Mouse (Mus musculus) kidney, adult 2 months (tissue): ENCODE measurements at regions not wholly inside any gene's neighbourhood (a gene's known extent, or its start where the extent isn't known, plus 50 kb on each side); places are given as distances from the start of the nearest gene placed in this dataset.

ENCODE experiments used
- DNase-seq: peaks from one replicate; pipeline ENCODE4 v3.0.0; 2021
- H3K27ac ChIP-seq: fragments of 200-500 bp; 2 replicates; pipeline ENCODE4 v1.5.1; 2012; ENCODE audit warnings: low read depth, low read length, control low read depth, inconsistent platforms; ENCODE audit not compliant: insufficient read depth
- H3K27me3 ChIP-seq: fragments of 200-500 bp; replicated peaks from 2 replicates; pipeline ENCODE4 v1.6.1; 2012; ENCODE audit warnings: mild to moderate bottlenecking, moderate library complexity, low read length, inconsistent platforms; ENCODE audit not compliant: control insufficient read depth, insufficient read depth
- H3K36me3 ChIP-seq: fragments of 200-500 bp; 2 replicates; pipeline ENCODE4 v1.6.1; 2012; ENCODE audit warnings: mild to moderate bottlenecking, moderate library complexity, low read length, inconsistent platforms; ENCODE audit not compliant: control insufficient read depth, insufficient read depth
- H3K4me1 ChIP-seq: fragments of 200-500 bp; 2 replicates; pipeline ENCODE4 v1.6.1; 2011; ENCODE audit warnings: low read length; ENCODE audit not compliant: control insufficient read depth, insufficient read depth
- H3K4me3 ChIP-seq: fragments of 200-500 bp; 2 replicates; pipeline ENCODE4 v1.5.1; 2011; ENCODE audit warnings: mild to moderate bottlenecking, low read depth, low read length, control low read depth; ENCODE audit not compliant: insufficient read depth
- CTCF ChIP-seq: fragments of 200-500 bp; conservative IDR thresholded peaks from 2 replicates; pipeline ENCODE4 v1.5.1; 2011; ENCODE audit warnings: low read depth, mild to moderate bottlenecking, control low read depth, low read length, moderate library complexity, mixed read lengths; ENCODE audit not compliant: insufficient read depth, insufficient read length
- POLR2A ChIP-seq: fragments of 200-500 bp; IDR thresholded peaks from one replicate; pipeline ENCODE4 v1.6.1; 2011; ENCODE audit warnings: low read depth, low read length, control low read depth
- WGBS: fragments of 180-500 bp; shearing (Covaris S2); methylation state at CpG from one replicate; pipeline ENCODE4 v1.1.7; 2018; 5-methylcytosine and 5-hydroxymethylcytosine counted together

DNA sequence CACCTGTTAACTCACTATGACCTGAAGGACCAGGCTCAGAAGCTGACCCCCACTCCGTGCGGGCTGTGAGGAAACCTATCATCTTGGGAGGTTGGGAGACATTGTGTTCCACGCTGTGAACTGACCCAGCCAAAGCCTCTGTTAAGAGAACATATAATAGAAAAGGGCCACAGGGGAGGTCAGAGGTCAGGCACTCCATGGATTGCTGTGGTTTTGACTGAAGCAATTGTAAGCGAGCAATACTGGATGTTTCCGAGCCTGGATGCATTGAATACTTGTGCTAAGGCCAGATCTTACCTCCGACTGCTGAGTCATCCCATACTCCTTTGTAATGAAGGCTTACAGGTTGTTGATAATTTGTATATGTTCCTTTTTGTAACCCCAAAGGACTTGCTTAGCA lies 101.0 kb downstream of the Tmx1 start:
- H3K27ac ChIP-seq = no peak overlapping the region
- TF ChIP-seq POLR2A = no peak
- no peaks in the 10 kb centered on the region for H3K36me3 ChIP-seq
- no peak overlapping the region for H3K4me3 ChIP-seq
- DNase-seq = no peak
- WGBS = 94% methylated on average over 6 of the region's 6 CpGs
- H3K27me3 ChIP-seq = no peaks in the 10 kb centered on the region
- no peaks in the 10 kb centered on the region for H3K4me1 ChIP-seq

DNA sequence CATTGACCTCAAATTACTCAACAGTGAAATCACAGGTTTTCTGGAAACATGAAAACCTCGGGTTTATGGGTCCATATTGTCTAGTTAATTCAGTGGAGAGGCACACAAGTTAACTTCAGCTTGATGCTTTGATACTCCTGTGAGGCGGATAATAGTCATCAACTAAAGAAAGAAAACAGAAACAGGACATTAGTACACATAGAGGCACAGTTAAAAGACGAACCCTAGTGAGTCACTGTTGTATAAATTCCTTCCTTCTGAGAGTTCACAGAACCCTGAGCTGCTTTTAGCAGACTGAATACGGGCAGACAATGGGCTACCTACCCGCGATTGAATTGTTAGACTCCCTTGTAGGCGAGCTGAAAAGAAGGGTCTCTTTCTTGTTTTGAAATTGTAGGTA lies 101.7 kb downstream of the Tmx1 start:
- no peak for DNase-seq
- Histone ChIP-seq H3K4me1 (no peaks in the 10 kb centered on the region), H3K4me3 (no peak overlapping the region), H3K27ac (no peak overlapping the region), H3K27me3 (no peaks in the 10 kb centered on the region), H3K36me3 (no peaks in the 10 kb centered on the region)
- no peak for TF ChIP-seq POLR2A
- TF ChIP-seq CTCF = no peak
- WGBS = 71% methylated on average over 7 of the region's 7 CpGs

DNA sequence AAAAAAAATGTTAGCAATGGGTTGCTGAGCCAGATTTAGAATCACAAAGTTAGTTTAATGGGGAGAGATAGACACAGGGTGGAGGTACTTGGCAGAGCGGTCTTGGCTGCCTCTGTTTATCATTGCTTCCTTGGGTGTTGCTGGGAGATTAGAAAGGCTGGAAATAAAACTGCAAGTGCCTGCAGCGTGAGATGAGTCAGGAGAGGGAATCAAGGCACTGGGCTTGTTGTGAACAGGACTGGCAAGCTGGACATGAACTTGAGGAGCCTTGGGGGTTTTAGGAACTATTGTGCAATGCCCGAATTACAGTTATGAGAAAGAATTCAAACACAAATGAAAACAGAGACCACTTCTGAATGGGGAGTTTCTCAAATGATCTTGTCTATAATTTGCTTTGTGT lies 102.8 kb downstream of the Tmx1 start:
- 73% methylated on average over 3 of the region's 3 CpGs for WGBS
- Histone ChIP-seq H3K36me3 (no peaks in the 10 kb centered on the region), H3K4me1 (no peaks in the 10 kb centered on the region), H3K27me3 (no peaks in the 10 kb centered on the region), H3K27ac (no peak overlapping the region), H3K4me3 (no peak overlapping the region)
- TF ChIP-seq CTCF (no peak), POLR2A (no peak)
- no peak for DNase-seq

DNA sequence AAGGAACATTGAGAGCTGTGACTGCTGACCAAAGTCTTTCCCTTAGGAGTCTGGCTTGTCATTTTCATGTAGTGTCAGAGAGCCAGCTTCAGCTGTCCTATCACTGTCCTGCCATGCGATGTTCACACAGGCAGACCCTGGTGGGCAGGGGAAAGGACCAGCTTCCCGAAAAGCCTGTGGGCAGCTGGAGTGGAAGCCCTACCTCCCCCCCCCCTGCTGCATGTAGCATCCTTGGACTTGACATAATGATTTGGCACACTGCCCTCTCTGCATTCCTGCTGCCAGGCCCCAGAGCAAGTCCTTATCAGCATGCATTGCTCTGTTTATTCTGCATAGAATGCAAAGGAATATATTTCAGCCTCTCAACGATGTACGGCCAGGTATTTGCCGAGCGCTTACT lies 103.9 kb downstream of the Tmx1 start:
- no peak for DNase-seq
- no peak for TF ChIP-seq POLR2A
- TF ChIP-seq CTCF = no peak
- Histone ChIP-seq H3K36me3 (no peaks in the 10 kb centered on the region), H3K27me3 (no peaks in the 10 kb centered on the region), H3K4me1 (no peaks in the 10 kb centered on the region), H3K4me3 (no peak overlapping the region), H3K27ac (no peak overlapping the region)
- WGBS = 79% methylated on average over 6 of the region's 6 CpGs

DNA sequence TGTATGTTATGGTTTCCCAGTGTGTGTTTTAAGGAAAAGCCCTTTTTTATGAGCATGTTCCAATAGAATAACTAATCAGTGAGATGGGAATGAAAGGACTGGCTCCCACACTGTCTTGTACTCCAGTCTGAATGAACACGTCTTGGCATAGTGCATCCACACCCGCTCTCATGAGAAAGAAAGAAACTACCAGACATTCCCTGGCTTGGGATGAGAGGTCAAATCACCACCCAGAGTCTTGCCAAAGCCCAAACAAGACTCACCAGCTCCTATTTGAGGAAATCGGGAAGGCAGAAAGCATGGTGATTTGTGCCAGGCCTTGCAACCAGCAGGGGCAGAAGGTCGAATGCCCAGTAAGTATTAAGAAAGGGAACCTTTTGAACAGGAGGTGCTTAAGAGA lies 110.6 kb downstream of the Tmx1 start:
- Histone ChIP-seq H3K4me3 (no peak overlapping the region), H3K4me1 (no peaks in the 10 kb centered on the region), H3K36me3 (no peaks in the 10 kb centered on the region), H3K27me3 (no peaks in the 10 kb centered on the region), H3K27ac (no peak overlapping the region)
- no peak for DNase-seq
- 91% methylated on average over 4 of the region's 4 CpGs for WGBS
- no peak for TF ChIP-seq POLR2A
- no peak for TF ChIP-seq CTCF

DNA sequence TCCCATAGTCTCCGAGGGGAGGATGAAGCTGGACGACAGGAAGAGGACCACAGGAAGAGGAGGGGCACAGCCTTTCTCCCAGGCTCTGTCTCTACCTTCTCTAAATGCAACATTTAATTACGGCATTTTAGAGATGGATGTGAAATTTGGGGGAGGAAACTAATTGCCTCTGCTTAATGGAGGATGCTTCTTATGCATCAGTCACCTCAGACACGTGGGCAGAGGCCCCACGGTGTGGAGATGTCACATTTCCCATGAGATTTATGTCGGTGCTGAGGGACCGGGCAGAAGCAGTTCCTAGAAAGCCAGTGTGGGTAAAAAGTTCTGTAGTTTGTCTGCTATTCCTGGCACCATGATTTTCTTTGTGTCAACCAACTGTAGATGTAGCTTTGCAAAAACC lies 122.8 kb downstream of the Tmx1 start:
- no peaks in the 10 kb centered on the region for H3K36me3 ChIP-seq
- TF ChIP-seq CTCF = no peak
- TF ChIP-seq POLR2A = no peak
- H3K27ac ChIP-seq = no peak overlapping the region
- H3K4me3 ChIP-seq = no peak overlapping the region
- no peaks in the 10 kb centered on the region for H3K4me1 ChIP-seq
- no peak for DNase-seq
- 13% methylated on average over 7 of the region's 7 CpGs for WGBS
- H3K27me3 ChIP-seq = no peaks in the 10 kb centered on the region

DNA sequence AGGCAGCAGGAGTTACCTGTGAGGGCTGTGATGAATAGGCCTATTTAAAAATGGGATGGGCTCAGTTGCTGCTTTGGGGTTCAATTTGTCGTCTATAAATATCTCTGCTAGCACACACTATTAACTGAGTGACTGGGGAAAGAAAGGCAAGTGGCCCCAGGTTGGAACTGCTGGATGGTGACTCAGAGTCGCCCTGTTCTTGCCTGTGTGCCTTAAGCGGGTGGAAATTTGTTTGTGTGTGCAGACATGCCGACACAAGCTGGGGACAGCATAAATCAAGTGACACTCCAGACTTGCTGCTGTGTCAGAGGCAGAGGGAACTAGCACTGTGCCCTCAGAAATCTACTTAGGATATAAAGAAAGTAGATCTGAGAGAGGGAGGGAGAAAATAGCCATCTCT lies 124.9 kb downstream of the Tmx1 start:
- no peaks in the 10 kb centered on the region for H3K4me1 ChIP-seq
- H3K36me3 ChIP-seq = no peaks in the 10 kb centered on the region
- no peak overlapping the region for H3K27ac ChIP-seq
- H3K4me3 ChIP-seq = no peak overlapping the region
- no peaks in the 10 kb centered on the region for H3K27me3 ChIP-seq
- 57% methylated on average over 4 of the region's 4 CpGs for WGBS
- TF ChIP-seq POLR2A (no peak), CTCF (no peak)
- no peak for DNase-seq

DNA sequence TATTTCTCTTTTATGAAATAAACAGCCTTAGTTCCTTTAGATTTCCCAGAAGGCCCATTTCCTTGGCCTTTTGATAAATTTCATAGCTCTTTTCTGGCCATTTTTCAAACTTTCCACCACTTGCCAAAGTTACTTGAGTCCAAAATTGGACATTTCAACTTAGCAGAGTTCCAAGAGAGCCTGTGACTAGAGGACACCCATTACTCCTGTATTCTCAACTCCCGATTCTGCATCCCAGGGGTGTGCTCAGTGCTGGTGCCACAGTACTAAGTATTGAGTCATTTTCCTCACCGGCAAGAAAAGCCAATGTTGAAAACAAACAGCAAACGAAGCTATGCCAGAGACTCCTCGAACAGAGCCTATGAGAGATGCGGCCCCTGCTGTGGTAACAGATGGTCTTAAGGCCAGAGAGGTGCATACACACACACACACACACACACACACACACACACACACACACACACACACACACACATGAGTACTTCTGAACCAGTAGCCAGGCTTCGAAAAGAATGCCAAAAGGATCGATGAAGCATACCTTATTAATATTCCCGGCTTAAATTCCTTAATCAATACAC lies 126.5 kb downstream of the Tmx1 start:
- H3K4me3 ChIP-seq = no peak overlapping the region
- no peaks in the 10 kb centered on the region for H3K27me3 ChIP-seq
- H3K36me3 ChIP-seq = no peaks in the 10 kb centered on the region
- WGBS = 87% methylated on average over 8 of the region's 8 CpGs
- H3K4me1 ChIP-seq = no peaks in the 10 kb centered on the region
- H3K27ac ChIP-seq = no peak overlapping the region
- DNase-seq = peak; percentile 27
- TF ChIP-seq POLR2A (no peak), CTCF (no peak)
